Mouse (Mus musculus) kidney, postnatal 0 days (tissue): ENCODE results near the gene Adprm. TPM values are rescaled to one million over a fixed set of nuclear protein-coding genes. Genes with fewer than 3 reads are reported as not detected.

ENCODE experiments used
- ATAC-seq: fragments of 200-750 bp; cut with Nextera tagmentation; replicated peaks from 2 replicates; pipeline ENCODE4 v1.8.0; 2017; ENCODE audit warnings: low read depth, moderate number of reproducible peaks, moderate TSS enrichment, moderate library complexity; ENCODE audit not compliant: low FRiP score
- DNase-seq: peaks from one replicate; pipeline ENCODE4 v3.0.0-alpha.2; 2016; ENCODE audit warnings: low spot score
- H3K27ac ChIP-seq: fragments of 300-500 bp; sonication (generic); 2 replicates; pipeline ENCODE4 v1.5.1; 2014; ENCODE audit warnings: mild to moderate bottlenecking
- H3K27me3 ChIP-seq: fragments of 300-500 bp; sonication (generic); 2 replicates; pipeline ENCODE4 v1.6.1; 2014; ENCODE audit warnings: low read length, mixed read lengths; ENCODE audit not compliant: insufficient read depth
- H3K36me3 ChIP-seq: fragments of 300-500 bp; sonication (generic); 2 replicates; pipeline ENCODE4 v1.6.1; 2014; ENCODE audit warnings: low read length, mixed read lengths; ENCODE audit not compliant: insufficient read depth
- H3K4me1 ChIP-seq: fragments of 300-500 bp; sonication (generic); replicated peaks from 2 replicates; pipeline ENCODE4 v1.6.1; 2014; ENCODE audit warnings: antibody characterized with exemption, low read length, mixed read lengths; ENCODE audit not compliant: insufficient read depth
- H3K4me2 ChIP-seq: fragments of 300-500 bp; sonication (generic); 2 replicates; pipeline ENCODE4 v1.6.1; 2014; ENCODE audit warnings: mild to moderate bottlenecking, low read length, moderate library complexity, mixed read lengths
- H3K4me3 ChIP-seq: fragments of 300-500 bp; sonication (generic); replicated peaks from 2 replicates; pipeline ENCODE4 v1.5.1; 2014; ENCODE audit warnings: low read depth, low read length
- H3K9ac ChIP-seq: fragments of 300-500 bp; sonication (generic); 2 replicates; pipeline ENCODE4 v1.6.1; 2014; ENCODE audit warnings: low read depth, low read length
- H3K9me3 ChIP-seq: fragments of 300-500 bp; sonication (generic); replicated peaks from 2 replicates; pipeline ENCODE4 v1.6.1; 2016; ENCODE audit warnings: low read length, inconsistent platforms, mixed read lengths
- CTCF ChIP-seq: IDR thresholded peaks from 2 replicates; pipeline ENCODE4 v1.5.1; 2016; ENCODE audit warnings: antibody characterized with exemption, low read depth, mild to moderate bottlenecking, moderate library complexity
- WGBS: fragments of 180-500 bp; shearing (Covaris S2); extraction: QIAGEN DNeasy Blood & Tissue Kit; methylation state at CpG from one replicate; pipeline ENCODE4 v1.1.7; 2014; 5-methylcytosine and 5-hydroxymethylcytosine counted together
- polyA plus RNA-seq: library from polyadenylated mRNA; unstranded; fragments of >200 nt; fragmentation: Nextera tagmentation; extraction: Ambion mirVana; gene quantifications from 2 replicates; pipeline ENCODE4 v1.2.1, GENCODE M21; 2015

The Adprm gene
- polyA plus RNA-seq, result 29.0 and 29.5 TPM in 2 replicates

DNA sequence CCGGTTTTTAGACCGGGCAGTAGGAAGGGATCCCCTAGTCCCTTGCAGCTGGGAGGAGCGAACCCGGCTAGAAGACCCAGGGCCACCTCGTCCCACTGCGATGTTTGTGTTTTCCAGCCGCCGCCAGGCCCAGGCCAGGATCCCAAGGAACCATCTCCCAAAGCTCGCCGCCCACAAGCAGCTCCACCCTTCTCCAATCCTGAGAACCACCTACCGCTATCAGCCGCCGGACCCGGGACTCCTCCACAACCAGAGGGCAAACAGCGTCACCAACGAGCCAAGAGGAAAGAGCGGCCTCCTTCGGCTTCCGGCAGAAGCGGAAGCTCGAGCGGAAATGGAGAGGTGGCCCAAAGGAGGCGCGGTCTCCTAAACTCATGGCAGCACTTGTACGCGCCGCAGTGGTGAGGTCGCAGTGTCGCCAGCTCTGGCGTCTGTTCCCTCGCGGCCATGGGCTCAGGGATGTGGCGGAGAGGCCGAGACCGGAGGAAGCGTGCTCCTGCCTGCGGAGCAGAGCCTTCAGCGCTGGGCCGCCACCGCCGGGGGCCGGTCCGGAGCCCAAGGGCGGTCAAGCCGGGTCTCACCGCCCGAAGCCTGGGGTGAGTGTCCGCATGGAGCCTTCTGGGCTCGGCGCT is at the start of gene Adprm, which contains the start of gene Sco1:
Gene Adprm, minus strand, starts transcription at position 274 of the 632 bp plus-strand sequence.
Gene Sco1, plus strand, starts transcription at position 350 of the 632 bp plus-strand sequence.
- Histone ChIP-seq H3K4me1 (0 out of 2 replicates have a peak, but pooled peaks cover 3% of the 10 kb centered on the region), H3K27me3 (no peaks in the 10 kb centered on the region), H3K9ac (peak within 1 kb of the TSS; percentile 80), H3K9me3 (no peaks in the 10 kb centered on the region), H3K4me2 (peak within 1 kb of the TSS; percentile 77), H3K36me3 (peaks cover 22% of the 10 kb centered on the region; the same call in 1 of the 2 replicates), H3K4me3 (peak within 1 kb of the TSS; percentile 78), H3K27ac (peak within 1 kb of the TSS; percentile 89)
- ATAC-seq (peak; percentile 88), DNase-seq (peak; percentile 97)
- peak; percentile 55 for TF ChIP-seq CTCF
- under 1% methylated on average over 50 of the region's 50 CpGs for WGBS

DNA sequence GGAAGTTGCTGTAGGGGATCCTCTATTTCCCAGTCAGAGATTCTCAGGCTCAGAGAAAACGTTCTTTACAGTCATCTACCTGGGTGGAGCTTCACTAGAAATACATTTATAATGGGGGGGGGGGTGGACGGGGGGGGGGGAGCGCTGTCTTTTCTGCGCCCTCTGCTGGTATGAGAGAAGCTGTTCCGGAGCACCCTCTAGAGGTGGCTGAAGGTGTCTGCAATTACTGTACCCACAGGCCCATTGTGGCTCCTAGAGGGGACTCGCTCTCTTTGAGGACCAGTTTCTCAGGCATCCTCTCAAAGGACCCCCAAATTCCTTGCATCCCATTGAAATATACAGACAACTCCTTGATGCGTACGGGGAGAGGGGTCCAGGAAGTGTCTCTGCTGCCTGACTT is 49.3 kb upstream of the Adprm start:
- Histone ChIP-seq H3K36me3 (no peaks in the 10 kb centered on the region), H3K4me2 (no peak overlapping the region), H3K4me3 (no peak overlapping the region), H3K27me3 (no peaks in the 10 kb centered on the region), H3K27ac (no peak overlapping the region), H3K4me1 (no peaks in the 10 kb centered on the region), H3K9me3 (no peaks in the 10 kb centered on the region), H3K9ac (no peak overlapping the region)
- DNase-seq (peak; percentile 69), ATAC-seq (no peak)
- WGBS, result 32% methylated on average over 6 of the region's 8 CpGs
- peak; percentile 75 for TF ChIP-seq CTCF

DNA sequence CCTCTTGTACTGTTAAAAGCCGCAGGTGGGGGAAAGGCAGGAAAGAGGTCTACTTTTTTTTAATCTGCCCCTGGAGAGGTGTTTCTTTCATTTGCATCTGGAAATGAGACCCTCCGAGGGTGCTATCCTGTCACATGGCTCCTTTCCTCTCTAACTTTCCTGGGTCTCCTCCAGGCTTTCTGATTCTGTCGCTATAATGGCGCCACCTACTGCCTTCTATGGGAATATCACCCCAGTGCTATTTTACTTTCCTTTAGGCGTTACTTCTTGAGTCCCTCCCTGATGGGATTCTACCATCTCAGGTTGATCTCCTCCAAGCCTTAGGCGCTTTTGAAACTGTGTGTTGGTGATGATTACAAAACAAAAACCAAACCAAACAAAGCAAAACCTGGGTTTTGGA is 47.8 kb upstream of the Adprm start:
- 35% methylated on average over 6 of the region's 6 CpGs for WGBS
- H3K36me3 ChIP-seq, result no peaks in the 10 kb centered on the region
- no peak overlapping the region for H3K27ac ChIP-seq
- TF ChIP-seq CTCF, result peak; percentile 62
- no peak overlapping the region for H3K9ac ChIP-seq
- no peak overlapping the region for H3K4me2 ChIP-seq
- no peaks in the 10 kb centered on the region for H3K4me1 ChIP-seq
- H3K27me3 ChIP-seq, result no peaks in the 10 kb centered on the region
- H3K4me3 ChIP-seq, result no peak overlapping the region
- ATAC-seq (no peak), DNase-seq (peak; percentile 58)
- H3K9me3 ChIP-seq, result no peaks in the 10 kb centered on the region

DNA sequence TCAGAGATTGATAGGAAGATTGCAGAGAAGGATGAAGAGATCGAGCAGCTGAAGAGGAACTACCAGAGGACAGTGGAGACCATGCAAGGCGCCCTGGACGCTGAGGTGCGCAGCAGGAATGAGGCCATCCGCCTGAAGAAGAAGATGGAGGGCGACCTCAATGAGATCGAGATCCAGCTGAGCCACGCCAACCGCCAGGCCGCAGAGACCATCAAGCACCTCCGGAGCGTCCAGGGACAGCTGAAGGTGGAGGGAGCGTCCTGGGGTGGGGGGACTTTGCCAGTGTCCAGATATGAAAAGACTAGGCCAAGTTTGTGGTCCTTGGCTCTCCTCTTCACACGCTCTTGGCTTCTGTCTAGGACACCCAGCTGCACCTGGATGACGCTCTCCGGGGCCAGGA is 46.8 kb upstream of the Adprm start:
- DNase-seq (no peak), ATAC-seq (no peak)
- H3K4me1 ChIP-seq, result no peaks in the 10 kb centered on the region
- no peak for TF ChIP-seq CTCF
- no peaks in the 10 kb centered on the region for H3K9me3 ChIP-seq
- no peak overlapping the region for H3K4me3 ChIP-seq
- H3K4me2 ChIP-seq, result no peak overlapping the region
- WGBS, result 96% methylated on average over 16 of the region's 16 CpGs
- no peaks in the 10 kb centered on the region for H3K27me3 ChIP-seq
- no peaks in the 10 kb centered on the region for H3K36me3 ChIP-seq
- H3K9ac ChIP-seq, result no peak overlapping the region
- H3K27ac ChIP-seq, result no peak overlapping the region

DNA sequence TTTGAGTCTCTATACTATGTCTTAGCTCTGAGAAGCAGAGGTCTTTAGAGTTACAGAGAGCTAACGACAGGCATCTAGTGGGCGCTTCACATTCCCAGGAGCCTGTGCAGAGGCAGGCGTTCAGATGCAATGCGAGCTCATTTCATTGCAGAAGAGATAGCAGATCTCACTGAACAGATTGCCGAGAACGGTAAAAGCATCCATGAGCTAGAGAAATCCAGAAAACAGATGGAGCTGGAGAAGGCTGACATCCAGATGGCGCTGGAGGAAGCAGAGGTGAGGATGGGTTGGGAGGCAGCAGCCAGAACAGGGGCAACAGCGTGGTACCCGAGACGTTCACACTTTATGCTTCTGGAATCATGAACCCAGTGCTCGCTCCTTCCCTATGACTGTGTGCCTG is 46.0 kb upstream of the Adprm start:
- no peak overlapping the region for H3K4me2 ChIP-seq
- H3K27ac ChIP-seq, result no peak overlapping the region
- no peaks in the 10 kb centered on the region for H3K36me3 ChIP-seq
- ATAC-seq (no peak), DNase-seq (no peak)
- 79% methylated on average over 11 of the region's 11 CpGs for WGBS
- H3K4me3 ChIP-seq, result no peak overlapping the region
- no peak overlapping the region for H3K9ac ChIP-seq
- no peaks in the 10 kb centered on the region for H3K27me3 ChIP-seq
- no peak for TF ChIP-seq CTCF
- no peaks in the 10 kb centered on the region for H3K4me1 ChIP-seq
- H3K9me3 ChIP-seq, result no peaks in the 10 kb centered on the region

DNA sequence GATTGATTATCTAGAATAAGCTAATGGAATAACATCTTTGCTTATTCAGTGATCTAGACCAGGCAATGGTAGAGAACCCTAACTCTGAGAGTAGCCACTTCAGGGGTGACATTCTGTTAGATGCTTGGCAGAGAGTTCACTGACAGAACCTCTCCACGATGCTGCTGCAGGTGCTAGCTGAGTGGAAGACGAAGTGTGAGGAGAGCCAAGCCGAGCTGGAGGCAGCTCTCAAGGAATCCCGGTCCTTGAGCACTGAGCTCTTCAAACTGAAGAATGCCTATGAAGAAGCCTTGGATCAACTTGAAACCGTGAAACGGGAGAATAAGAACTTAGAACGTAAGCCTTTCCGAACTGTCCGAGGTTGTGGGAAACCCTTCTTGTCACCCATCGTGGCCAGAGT is 45.3 kb upstream of the Adprm start:
- H3K4me1 ChIP-seq, result no peaks in the 10 kb centered on the region
- no peak overlapping the region for H3K27ac ChIP-seq
- H3K4me3 ChIP-seq, result no peak overlapping the region
- DNase-seq (no peak), ATAC-seq (no peak)
- no peak for TF ChIP-seq CTCF
- H3K4me2 ChIP-seq, result no peak overlapping the region
- H3K36me3 ChIP-seq, result no peaks in the 10 kb centered on the region
- no peaks in the 10 kb centered on the region for H3K27me3 ChIP-seq
- 92% methylated on average over 10 of the region's 10 CpGs for WGBS
- no peaks in the 10 kb centered on the region for H3K9me3 ChIP-seq
- no peak overlapping the region for H3K9ac ChIP-seq
